Mouse (Mus musculus): Measurements from ENCODE around the gene Foxf1. TPM values are rescaled to one million over a fixed set of nuclear protein-coding genes. Genes with fewer than 3 reads are reported as not detected.

Gene Foxf1
- polyA plus RNA-seq, 1 experiment from 2014 or later: 0.91 TPM

DNA sequence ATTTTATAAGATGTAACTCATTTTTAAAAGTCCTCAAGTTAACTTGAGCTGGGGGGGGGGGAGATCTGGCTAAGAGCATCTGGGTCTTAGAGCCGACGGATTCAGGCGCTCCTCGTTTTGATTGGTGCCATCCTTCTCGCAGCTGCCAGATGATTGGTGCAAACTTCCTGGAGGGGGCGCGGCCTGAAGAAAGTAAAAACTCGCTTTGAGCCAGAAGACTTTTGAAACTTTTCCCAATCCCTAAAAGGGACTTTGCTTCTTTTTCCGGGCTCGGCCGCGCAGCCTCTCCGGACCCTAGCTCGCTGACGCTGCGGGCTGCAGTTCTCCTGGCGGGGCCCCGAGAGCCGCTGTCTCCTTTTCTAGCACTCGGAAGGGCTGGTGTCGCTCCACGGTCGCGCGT, 31.8 kb downstream of the Foxf1 start, which contains the start of gene Foxc2:
TSS of gene Foxc2 (plus strand) at position 224 of the 400 bp plus-strand sequence.
- H3K9me3 ChIP-seq (ENCODE audit: control insufficient read depth, low read length): no peaks in the 10 kb centered on the region
- peak within 1 kb of the TSS; percentile 40 for H3K4me3 ChIP-seq (ENCODE audit: low read depth, low read length)
- peaks cover 74% of the 10 kb centered on the region for H3K27me3 ChIP-seq (ENCODE audit: control insufficient read depth, insufficient read depth, low read length)
- peak; percentile 87 for DNase-seq (ENCODE audit: low spot score)
- H3K27ac ChIP-seq (ENCODE audit: low read depth, low read length): peak within 1 kb of the TSS; percentile 31; the same call in 1 of the 2 replicates
- H3K9ac ChIP-seq (ENCODE audit: low read length): no peak within 1 kb of the TSS; the same call in 1 of the 2 replicates
- H3K36me3 ChIP-seq (ENCODE audit: control insufficient read depth, insufficient read depth, low read length): no peaks in the 10 kb centered on the region
- peak within 1 kb of the TSS; percentile 77 for H3K4me2 ChIP-seq (ENCODE audit: low read depth, low read length, severe bottlenecking)
- under 1% methylated on average over 25 of the region's 25 CpGs for WGBS
- 0 out of 2 replicates have a peak, but pooled peaks have one; percentile 55 for ATAC-seq (replicated peaks; ENCODE audit: low FRiP score)
- H3K4me1 ChIP-seq (replicated peaks; ENCODE audit: control insufficient read depth, insufficient read depth, low read length): peaks cover 11% of the 10 kb centered on the region; the same call in 1 of the 2 replicates

DNA sequence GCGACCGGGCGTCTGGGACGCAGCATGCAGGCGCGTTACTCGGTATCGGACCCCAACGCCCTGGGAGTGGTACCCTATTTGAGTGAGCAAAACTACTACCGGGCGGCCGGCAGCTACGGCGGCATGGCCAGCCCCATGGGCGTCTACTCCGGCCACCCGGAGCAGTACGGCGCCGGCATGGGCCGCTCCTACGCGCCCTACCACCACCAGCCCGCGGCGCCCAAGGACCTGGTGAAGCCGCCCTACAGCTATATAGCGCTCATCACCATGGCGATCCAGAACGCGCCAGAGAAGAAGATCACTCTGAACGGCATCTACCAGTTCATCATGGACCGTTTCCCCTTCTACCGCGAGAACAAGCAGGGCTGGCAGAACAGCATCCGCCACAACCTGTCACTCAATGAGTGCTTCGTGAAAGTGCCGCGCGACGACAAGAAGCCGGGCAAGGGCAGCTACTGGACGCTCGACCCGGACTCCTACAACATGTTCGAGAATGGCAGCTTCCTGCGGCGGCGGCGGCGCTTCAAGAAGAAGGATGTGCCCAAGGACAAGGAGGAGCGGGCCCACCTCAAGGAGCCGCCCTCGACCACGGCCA, 32.5 kb downstream of the Foxf1 start:
- H3K36me3 ChIP-seq (ENCODE audit: control insufficient read depth, insufficient read depth, low read length): no peaks in the 10 kb centered on the region
- under 1% methylated on average over 55 of the region's 55 CpGs for WGBS
- H3K27me3 ChIP-seq (ENCODE audit: control insufficient read depth, insufficient read depth, low read length): peaks cover 81% of the 10 kb centered on the region
- ATAC-seq (replicated peaks; ENCODE audit: low FRiP score) (peak; percentile 36; the same call in 1 of the 2 replicates), DNase-seq (ENCODE audit: low spot score) (peak; percentile 66)
- H3K27ac ChIP-seq (ENCODE audit: low read depth, low read length): peak overlapping the region; percentile 31; the same call in 1 of the 2 replicates
- peaks cover 11% of the 10 kb centered on the region; the same call in 1 of the 2 replicates for H3K4me1 ChIP-seq (replicated peaks; ENCODE audit: control insufficient read depth, insufficient read depth, low read length)
- peak overlapping the region; percentile 77 for H3K4me2 ChIP-seq (ENCODE audit: low read depth, low read length, severe bottlenecking)
- peak overlapping the region; percentile 40 for H3K4me3 ChIP-seq (ENCODE audit: low read depth, low read length)
- H3K9ac ChIP-seq (ENCODE audit: low read length): no peak overlapping the region; the same call in 1 of the 2 replicates
- no peaks in the 10 kb centered on the region for H3K9me3 ChIP-seq (ENCODE audit: control insufficient read depth, low read length)

DNA sequence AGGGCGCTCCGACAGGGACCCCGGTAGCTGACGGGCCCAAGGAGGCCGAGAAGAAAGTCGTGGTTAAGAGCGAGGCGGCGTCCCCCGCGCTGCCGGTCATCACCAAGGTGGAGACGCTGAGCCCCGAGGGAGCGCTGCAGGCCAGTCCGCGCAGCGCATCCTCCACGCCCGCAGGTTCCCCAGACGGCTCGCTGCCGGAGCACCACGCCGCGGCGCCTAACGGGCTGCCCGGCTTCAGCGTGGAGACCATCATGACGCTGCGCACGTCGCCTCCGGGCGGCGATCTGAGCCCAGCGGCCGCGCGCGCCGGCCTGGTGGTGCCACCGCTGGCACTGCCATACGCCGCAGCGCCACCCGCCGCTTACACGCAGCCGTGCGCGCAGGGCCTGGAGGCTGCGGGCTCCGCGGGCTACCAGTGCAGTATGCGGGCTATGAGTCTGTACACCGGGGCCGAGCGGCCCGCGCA, 33.0 kb downstream of the Foxf1 start:
- H3K4me3 ChIP-seq (ENCODE audit: low read depth, low read length): peak overlapping the region; percentile 40
- peaks cover 86% of the 10 kb centered on the region for H3K27me3 ChIP-seq (ENCODE audit: control insufficient read depth, insufficient read depth, low read length)
- no peaks in the 10 kb centered on the region for H3K36me3 ChIP-seq (ENCODE audit: control insufficient read depth, insufficient read depth, low read length)
- WGBS: under 1% methylated on average over 60 of the region's 62 CpGs
- 0 out of 2 replicates have a peak overlapping the region, but pooled peaks have one; percentile 15 for H3K4me2 ChIP-seq (ENCODE audit: low read depth, low read length, severe bottlenecking)
- ATAC-seq (replicated peaks; ENCODE audit: low FRiP score): no peak
- DNase-seq (ENCODE audit: low spot score): peak; percentile 71
- no peak overlapping the region for H3K9ac ChIP-seq (ENCODE audit: low read length)
- H3K4me1 ChIP-seq (replicated peaks; ENCODE audit: control insufficient read depth, insufficient read depth, low read length): peaks cover 11% of the 10 kb centered on the region; the same call in 1 of the 2 replicates
- no peaks in the 10 kb centered on the region for H3K9me3 ChIP-seq (ENCODE audit: control insufficient read depth, low read length)
- H3K27ac ChIP-seq (ENCODE audit: low read depth, low read length): no peak overlapping the region

DNA sequence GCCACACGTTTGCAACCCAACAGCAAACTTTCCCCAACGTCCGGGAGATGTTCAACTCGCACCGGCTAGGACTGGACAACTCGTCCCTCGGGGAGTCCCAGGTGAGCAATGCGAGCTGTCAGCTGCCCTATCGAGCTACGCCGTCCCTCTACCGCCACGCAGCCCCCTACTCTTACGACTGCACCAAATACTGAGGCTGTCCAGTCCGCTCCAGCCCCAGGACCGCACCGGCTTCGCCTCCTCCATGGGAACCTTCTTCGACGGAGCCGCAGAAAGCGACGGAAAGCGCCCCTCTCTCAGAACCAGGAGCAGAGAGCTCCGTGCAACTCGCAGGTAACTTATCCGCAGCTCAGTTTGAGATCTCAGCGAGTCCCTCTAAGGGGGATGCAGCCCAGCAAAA, 33.7 kb downstream of the Foxf1 start:
- WGBS: under 1% methylated on average over 28 of the region's 28 CpGs
- Histone ChIP-seq H3K36me3 (ENCODE audit: control insufficient read depth, insufficient read depth, low read length) (no peaks in the 10 kb centered on the region), H3K4me2 (ENCODE audit: low read depth, low read length, severe bottlenecking) (0 out of 2 replicates have a peak overlapping the region, but pooled peaks have one; percentile 9), H3K27ac (ENCODE audit: low read depth, low read length) (no peak overlapping the region), H3K9ac (ENCODE audit: low read length) (no peak overlapping the region), H3K9me3 (ENCODE audit: control insufficient read depth, low read length) (no peaks in the 10 kb centered on the region), H3K27me3 (ENCODE audit: control insufficient read depth, insufficient read depth, low read length) (peaks cover 93% of the 10 kb centered on the region), H3K4me1 (replicated peaks; ENCODE audit: control insufficient read depth, insufficient read depth, low read length) (peaks cover 11% of the 10 kb centered on the region; the same call in 1 of the 2 replicates), H3K4me3 (ENCODE audit: low read depth, low read length) (peak overlapping the region; percentile 40)
- ATAC-seq (replicated peaks; ENCODE audit: low FRiP score): no peak
- DNase-seq (ENCODE audit: low spot score): no peak

DNA sequence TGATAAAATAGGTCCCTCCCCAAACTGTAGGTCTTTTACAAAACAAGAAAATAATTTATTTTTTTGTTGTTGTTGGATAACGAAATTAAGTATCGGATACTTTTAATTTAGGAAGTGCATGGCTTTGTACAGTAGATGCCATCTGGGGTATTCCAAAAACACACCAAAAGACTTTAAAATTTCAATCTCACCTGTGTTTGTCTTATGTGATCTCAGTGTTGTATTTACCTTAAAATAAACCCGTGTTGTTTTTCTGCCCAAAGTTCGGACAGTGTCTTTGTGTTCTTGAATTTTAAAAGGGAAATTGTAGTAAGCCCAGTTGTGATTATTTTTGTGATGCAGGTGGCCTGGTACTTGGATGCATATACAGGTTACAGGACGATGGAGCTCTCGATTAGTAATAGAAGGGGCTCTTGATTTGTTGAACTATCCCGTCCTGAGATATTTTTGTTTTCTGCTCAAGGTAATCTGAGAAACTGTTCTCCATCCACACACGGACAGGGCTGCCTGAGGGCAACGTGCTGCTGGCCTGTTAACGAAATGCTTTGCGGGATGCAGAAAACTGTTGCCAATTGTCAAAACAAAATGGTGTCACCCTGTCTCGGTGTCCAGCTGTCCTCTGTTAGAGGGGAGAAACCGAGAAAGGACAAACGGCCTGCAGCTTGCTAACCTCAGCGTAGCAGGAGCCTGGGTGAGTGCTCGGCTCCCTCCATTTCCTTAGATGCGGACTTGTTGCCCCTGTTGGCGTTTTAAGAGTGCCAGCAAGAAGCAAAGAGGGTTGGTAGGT, 34.6 kb downstream of the Foxf1 start:
- no peak overlapping the region for H3K4me3 ChIP-seq (ENCODE audit: low read depth, low read length)
- H3K9ac ChIP-seq (ENCODE audit: low read length): no peak overlapping the region
- no peak for ATAC-seq (replicated peaks; ENCODE audit: low FRiP score)

DNA sequence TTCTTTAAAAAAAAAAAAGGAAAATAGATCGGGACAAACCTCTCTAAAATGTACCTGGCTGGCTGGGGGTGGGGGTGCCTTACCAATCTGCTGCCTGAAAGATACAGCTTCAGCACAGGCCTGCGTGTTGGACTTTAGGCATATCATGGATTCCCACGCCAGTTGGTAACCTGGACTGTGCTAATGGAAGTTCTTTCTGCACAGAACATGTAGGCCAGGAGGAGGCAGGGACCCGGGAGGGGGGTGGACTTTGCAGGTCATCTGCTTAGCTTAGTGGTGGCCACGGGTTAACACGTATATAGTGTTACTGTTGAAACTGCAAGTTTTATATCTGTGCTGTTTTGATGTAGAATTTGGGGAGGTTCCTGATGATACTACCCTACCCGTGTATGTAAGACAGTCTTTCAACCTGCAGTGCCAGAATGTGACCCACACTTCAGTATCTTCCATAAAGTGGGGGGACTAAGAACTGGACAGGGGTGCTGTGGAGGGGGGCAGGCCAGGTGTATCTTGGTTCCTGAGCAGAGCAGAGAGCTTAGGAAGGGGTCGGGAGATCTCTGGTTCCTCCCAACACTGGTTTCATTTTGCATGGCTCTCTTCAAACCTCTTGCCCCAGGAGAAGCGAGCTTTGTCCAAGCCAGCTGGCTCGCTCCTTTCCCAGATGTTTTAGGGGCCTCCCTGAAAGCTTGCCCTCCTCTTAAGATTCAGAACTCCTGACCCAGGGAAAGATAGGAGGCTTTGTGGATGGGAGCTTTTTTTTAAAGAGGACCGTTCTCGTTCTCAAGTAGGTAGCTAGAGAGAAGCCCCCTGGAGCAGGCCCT, 35.7 kb downstream of the Foxf1 start:
- peaks cover 98% of the 10 kb centered on the region for H3K27me3 ChIP-seq (ENCODE audit: control insufficient read depth, insufficient read depth, low read length)
- no peak overlapping the region for H3K27ac ChIP-seq (ENCODE audit: low read depth, low read length)
- no peak overlapping the region for H3K4me2 ChIP-seq (ENCODE audit: low read depth, low read length, severe bottlenecking)
- no peak overlapping the region for H3K9ac ChIP-seq (ENCODE audit: low read length)
- peaks cover 11% of the 10 kb centered on the region; the same call in 1 of the 2 replicates for H3K4me1 ChIP-seq (replicated peaks; ENCODE audit: control insufficient read depth, insufficient read depth, low read length)
- ATAC-seq (replicated peaks; ENCODE audit: low FRiP score) (no peak), DNase-seq (ENCODE audit: low spot score) (peak; percentile 50)
- WGBS: under 1% methylated on average over 12 of the region's 12 CpGs
- H3K4me3 ChIP-seq (ENCODE audit: low read depth, low read length): no peak overlapping the region
- no peaks in the 10 kb centered on the region; the same call in 1 of the 2 replicates for H3K9me3 ChIP-seq (ENCODE audit: control insufficient read depth, low read length)
- no peaks in the 10 kb centered on the region for H3K36me3 ChIP-seq (ENCODE audit: control insufficient read depth, insufficient read depth, low read length)

More for the DNA sequence above, 34.6 kb downstream of the Foxf1 start:
- no peak overlapping the region for H3K27ac ChIP-seq (ENCODE audit: low read depth, low read length)
- peaks cover 11% of the 10 kb centered on the region; the same call in 1 of the 2 replicates for H3K4me1 ChIP-seq (replicated peaks; ENCODE audit: control insufficient read depth, insufficient read depth, low read length)
- DNase-seq (ENCODE audit: low spot score): peak; percentile 50
- no peaks in the 10 kb centered on the region for H3K36me3 ChIP-seq (ENCODE audit: control insufficient read depth, insufficient read depth, low read length)
- H3K4me2 ChIP-seq (ENCODE audit: low read depth, low read length, severe bottlenecking): no peak overlapping the region
- WGBS: 1% methylated on average over 18 of the region's 18 CpGs
- H3K9me3 ChIP-seq (ENCODE audit: control insufficient read depth, low read length): no peaks in the 10 kb centered on the region
- H3K27me3 ChIP-seq (ENCODE audit: control insufficient read depth, insufficient read depth, low read length): peaks cover 97% of the 10 kb centered on the region

DNA sequence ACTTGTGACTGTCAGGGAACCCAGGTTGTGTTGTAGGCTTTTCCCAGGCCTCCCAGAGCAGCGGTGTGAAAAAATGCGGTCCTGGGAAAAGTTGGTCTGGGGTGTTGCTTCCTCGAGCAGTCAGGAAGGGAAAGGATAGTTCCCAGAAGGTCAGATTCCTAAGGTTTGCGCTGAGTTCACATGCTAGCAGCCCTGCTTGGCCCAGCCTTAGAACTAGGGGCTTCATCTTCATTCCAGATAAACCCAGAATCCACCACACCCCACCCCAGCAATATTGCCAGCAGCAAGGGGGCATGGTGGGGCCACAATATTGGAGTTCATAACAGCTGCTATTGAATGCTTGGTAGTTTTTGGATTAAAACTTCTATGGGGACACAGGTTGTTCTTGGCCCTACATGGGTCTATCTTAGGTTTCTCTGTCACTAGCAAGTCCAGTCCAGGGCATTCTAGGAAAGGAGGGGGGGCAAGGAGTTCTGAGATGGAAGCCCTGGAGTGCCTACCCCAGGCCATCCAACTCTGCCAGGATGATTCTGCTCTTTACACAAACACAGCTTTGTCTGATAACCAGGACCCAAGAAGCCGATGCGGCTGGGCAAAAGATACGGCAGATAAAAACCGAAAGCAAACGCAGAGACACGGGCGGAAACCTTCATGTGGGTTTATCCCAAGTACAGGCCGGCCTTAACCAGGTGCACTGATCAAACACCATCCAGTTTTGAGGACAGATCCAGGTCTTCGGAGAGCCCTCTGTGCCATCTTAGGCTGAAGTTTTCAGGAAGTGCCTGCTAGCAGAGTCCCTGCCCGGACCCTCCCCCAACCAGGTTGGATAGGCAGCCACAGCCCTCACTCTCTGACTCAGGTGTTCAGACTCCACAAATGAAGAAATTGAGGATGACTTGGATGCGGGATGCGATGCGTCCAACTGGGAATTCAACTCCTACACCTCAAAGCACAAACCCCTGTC, 36.6 kb downstream of the Foxf1 start:
- Histone ChIP-seq H3K36me3 (ENCODE audit: control insufficient read depth, insufficient read depth, low read length) (no peaks in the 10 kb centered on the region), H3K27me3 (ENCODE audit: control insufficient read depth, insufficient read depth, low read length) (peaks cover 98% of the 10 kb centered on the region), H3K4me1 (replicated peaks; ENCODE audit: control insufficient read depth, insufficient read depth, low read length) (peaks cover 11% of the 10 kb centered on the region; the same call in 1 of the 2 replicates), H3K4me3 (ENCODE audit: low read depth, low read length) (peak overlapping the region; percentile 0; the same call in 1 of the 2 replicates), H3K9me3 (ENCODE audit: control insufficient read depth, low read length) (no peaks in the 10 kb centered on the region; the same call in 1 of the 2 replicates), H3K27ac (ENCODE audit: low read depth, low read length) (no peak overlapping the region), H3K9ac (ENCODE audit: low read length) (no peak overlapping the region), H3K4me2 (ENCODE audit: low read depth, low read length, severe bottlenecking) (no peak overlapping the region)
- no peak for ATAC-seq (replicated peaks; ENCODE audit: low FRiP score)
- DNase-seq (ENCODE audit: low spot score): peak; percentile 48
- 3% methylated on average over 17 of the region's 17 CpGs for WGBS
